Mouse (Mus musculus) spleen, adult 2 months (tissue): ENCODE measurements around the gene C530025M09Rik.

Experiments
- CTCF ChIP-seq: fragments of 200-500 bp; IDR thresholded peaks from 2 replicates; pipeline ENCODE4 v1.5.1; 2011; ENCODE audit warnings: mild to moderate bottlenecking, inconsistent platforms; ENCODE audit not compliant: insufficient read depth, insufficient read length, insufficient replicate concordance; ENCODE audit errors: extremely low read depth
- POLR2A ChIP-seq: fragments of 200-500 bp; IDR thresholded peaks from 2 replicates; pipeline ENCODE4 v1.6.1; 2011; ENCODE audit warnings: low read depth, low read length, inconsistent platforms

DNA sequence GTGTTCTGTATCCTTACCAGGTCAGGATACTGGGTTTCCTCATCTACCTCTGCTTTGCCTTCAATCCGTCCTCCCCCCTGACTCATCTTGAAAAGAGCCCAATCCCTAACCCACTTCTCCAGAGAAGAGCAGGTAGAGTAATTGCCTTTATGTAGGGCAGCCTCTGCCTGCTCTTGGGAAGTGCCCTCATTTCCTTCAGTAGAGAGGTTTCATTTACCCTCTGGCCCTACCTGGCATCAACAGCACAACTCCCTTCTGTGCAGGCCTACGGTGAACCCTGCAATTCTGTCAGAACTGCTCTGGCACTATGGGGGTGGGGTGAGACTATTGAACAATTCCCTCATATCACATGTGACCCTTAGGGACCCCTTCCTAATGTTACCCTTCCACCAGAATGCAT is 18.1 kb downstream of the C530025M09Rik start:
- TF ChIP-seq POLR2A (no peak), CTCF (no peak)
